Mouse (Mus musculus) forebrain, embryonic 10.5 days (tissue): ENCODE measurements around the gene Dysf. TPM values are rescaled to one million over a fixed set of nuclear protein-coding genes. Genes with fewer than 3 reads are reported as not detected.

ENCODE experiments used
- DNase-seq: peaks from one replicate; pipeline ENCODE4 v3.0.0-alpha.2; 2017; ENCODE audit warnings: low spot score; ENCODE audit errors: extremely low spot score
- H3K27ac ChIP-seq: fragments of 300-500 bp; sonication (generic); 2 replicates; pipeline ENCODE4 v1.5.1; 2016; ENCODE audit warnings: mild to moderate bottlenecking
- H3K27me3 ChIP-seq: fragments of 300-500 bp; sonication (generic); 2 replicates; pipeline ENCODE4 v1.6.1; 2016; ENCODE audit warnings: mild to moderate bottlenecking; ENCODE audit not compliant: poor library complexity, severe bottlenecking
- H3K36me3 ChIP-seq: fragments of 300-500 bp; sonication (generic); replicated peaks from 2 replicates; pipeline ENCODE4 v1.6.1; 2016; ENCODE audit warnings: mild to moderate bottlenecking, moderate library complexity
- H3K4me1 ChIP-seq: fragments of 300-500 bp; sonication (generic); 2 replicates; pipeline ENCODE4 v1.6.1; 2016
- H3K4me3 ChIP-seq: fragments of 300-500 bp; sonication (generic); 2 replicates; pipeline ENCODE4 v1.5.1; 2016; ENCODE audit warnings: mild to moderate bottlenecking, moderate library complexity
- H3K9me3 ChIP-seq: fragments of 300-500 bp; sonication (generic); 2 replicates; pipeline ENCODE4 v1.6.1; 2016; ENCODE audit warnings: mild to moderate bottlenecking, moderate library complexity
- WGBS: fragments of 180-500 bp; shearing (Covaris S2); methylation state at CpG from one replicate; pipeline ENCODE4 v1.1.7; 2016; 5-methylcytosine and 5-hydroxymethylcytosine counted together
- polyA plus RNA-seq: library from polyadenylated mRNA; unstranded; fragments of >200 nt; fragmentation: Nextera tagmentation; extraction: Ambion mirVana; gene quantifications from 2 replicates; pipeline ENCODE4 v1.2.1, GENCODE M21; 2016

Dysf gene
- polyA plus RNA-seq, 1 experiment from 2014 or later: 4.6 TPM

GRCm38 (mm10) chr6:84133053-84133452 is 124.7 kb downstream of the Dysf start:
- no peak overlapping the region; the same call in 1 of the 2 replicates for H3K27ac ChIP-seq
- no peaks in the 10 kb centered on the region for H3K9me3 ChIP-seq
- no peak overlapping the region for H3K4me3 ChIP-seq
- no peak for DNase-seq
- no peaks in the 10 kb centered on the region for H3K27me3 ChIP-seq
- WGBS: 68% methylated on average over 7 of the region's 7 CpGs
- H3K36me3 ChIP-seq: no peaks in the 10 kb centered on the region
- H3K4me1 ChIP-seq: peaks cover 13% of the 10 kb centered on the region

- Histone ChIP-seq H3K27me3 (no peaks in the 10 kb centered on the region), H3K36me3 (no peaks in the 10 kb centered on the region), H3K4me1 (peaks cover 13% of the 10 kb centered on the region), H3K27ac (peak overlapping the region; percentile 79), H3K9me3 (no peaks in the 10 kb centered on the region), H3K4me3 (no peak overlapping the region)
- no peak for DNase-seq
- 81% methylated on average over 6 of the region's 7 CpGs for WGBS
Measured at GRCm38 (mm10) chr6:84133996-84134721, 125.8 kb downstream of the Dysf start.

- H3K4me1 ChIP-seq: peaks cover 13% of the 10 kb centered on the region
- 63% methylated on average over 23 of the region's 23 CpGs for WGBS
- no peaks in the 10 kb centered on the region for H3K27me3 ChIP-seq
- H3K36me3 ChIP-seq: no peaks in the 10 kb centered on the region
- no peak overlapping the region; the same call in 1 of the 2 replicates for H3K4me3 ChIP-seq
- peak; percentile 17 for DNase-seq
- peak overlapping the region; percentile 79 for H3K27ac ChIP-seq
- H3K9me3 ChIP-seq: no peaks in the 10 kb centered on the region
Measured at GRCm38 (mm10) chr6:84134722-84135394, 126.5 kb downstream of the Dysf start.

- WGBS: 92% methylated on average over 9 of the region's 9 CpGs
- H3K4me1 ChIP-seq: peaks cover 13% of the 10 kb centered on the region
- DNase-seq: no peak
- H3K9me3 ChIP-seq: no peaks in the 10 kb centered on the region
- H3K36me3 ChIP-seq: no peaks in the 10 kb centered on the region
- no peak overlapping the region for H3K4me3 ChIP-seq
- H3K27ac ChIP-seq: no peak overlapping the region
- no peaks in the 10 kb centered on the region for H3K27me3 ChIP-seq
Measured at GRCm38 (mm10) chr6:84135709-84136108, 127.3 kb downstream of the Dysf start.

GRCm38 (mm10) chr6:84136345-84136744 is 128.0 kb downstream of the Dysf start:
- Histone ChIP-seq H3K36me3 (no peaks in the 10 kb centered on the region), H3K9me3 (no peaks in the 10 kb centered on the region), H3K27me3 (no peaks in the 10 kb centered on the region), H3K4me1 (peaks cover 13% of the 10 kb centered on the region), H3K27ac (no peak overlapping the region), H3K4me3 (no peak overlapping the region)
- no peak for DNase-seq
- WGBS: 93% methylated on average over 11 of the region's 11 CpGs

- H3K36me3 ChIP-seq: no peaks in the 10 kb centered on the region
- no peaks in the 10 kb centered on the region for H3K9me3 ChIP-seq
- DNase-seq: no peak
- peaks cover 23% of the 10 kb centered on the region for H3K4me1 ChIP-seq
- H3K27ac ChIP-seq: no peak overlapping the region
- 93% methylated on average over 14 of the region's 14 CpGs for WGBS
- H3K4me3 ChIP-seq: no peak overlapping the region
- H3K27me3 ChIP-seq: no peaks in the 10 kb centered on the region
Measured at GRCm38 (mm10) chr6:84139932-84140331, 131.5 kb downstream of the Dysf start.

- H3K4me3 ChIP-seq: no peak overlapping the region
- H3K27me3 ChIP-seq: no peaks in the 10 kb centered on the region
- no peak overlapping the region for H3K27ac ChIP-seq
- H3K9me3 ChIP-seq: no peaks in the 10 kb centered on the region
- WGBS: 88% methylated on average over 9 of the region's 9 CpGs
- H3K36me3 ChIP-seq: no peaks in the 10 kb centered on the region
- no peak for DNase-seq
- H3K4me1 ChIP-seq: peaks cover 19% of the 10 kb centered on the region
Measured at GRCm38 (mm10) chr6:84142481-84142880, 134.1 kb downstream of the Dysf start.

GRCm38 (mm10) chr6:84143328-84143727 is 134.9 kb downstream of the Dysf start:
- no peak for DNase-seq
- WGBS: 77% methylated on average over 1 of the region's 1 CpGs

GRCm38 (mm10) chr6:84144393-84144792 is 136.0 kb downstream of the Dysf start:
- no peak for DNase-seq
- H3K4me1 ChIP-seq: peaks cover 19% of the 10 kb centered on the region
- H3K4me3 ChIP-seq: no peak overlapping the region
- no peaks in the 10 kb centered on the region for H3K27me3 ChIP-seq
- no peaks in the 10 kb centered on the region for H3K9me3 ChIP-seq
- no peaks in the 10 kb centered on the region for H3K36me3 ChIP-seq
- H3K27ac ChIP-seq: no peak overlapping the region
- WGBS: 68% methylated on average over 4 of the region's 4 CpGs

More at GRCm38 (mm10) chr6:84143328-84143727, 134.9 kb downstream of the Dysf start:
- Histone ChIP-seq H3K36me3 (no peaks in the 10 kb centered on the region), H3K27ac (peak overlapping the region; percentile 44; the same call in 1 of the 2 replicates), H3K27me3 (no peaks in the 10 kb centered on the region), H3K9me3 (no peaks in the 10 kb centered on the region), H3K4me3 (no peak overlapping the region), H3K4me1 (peaks cover 19% of the 10 kb centered on the region)

GRCm38 (mm10) chr6:84147206-84148004 is 139.0 kb downstream of the Dysf start:
- H3K9me3 ChIP-seq: no peaks in the 10 kb centered on the region
- H3K36me3 ChIP-seq: no peaks in the 10 kb centered on the region
- no peak for DNase-seq
- H3K4me1 ChIP-seq: peaks cover 24% of the 10 kb centered on the region
- WGBS: 87% methylated on average over 13 of the region's 13 CpGs
- H3K4me3 ChIP-seq: no peak overlapping the region
- no peak overlapping the region for H3K27ac ChIP-seq
- H3K27me3 ChIP-seq: no peaks in the 10 kb centered on the region

GRCm38 (mm10) chr6:84148470-84148869 is 140.1 kb downstream of the Dysf start:
- no peaks in the 10 kb centered on the region for H3K9me3 ChIP-seq
- H3K4me1 ChIP-seq: peaks cover 17% of the 10 kb centered on the region
- no peaks in the 10 kb centered on the region for H3K27me3 ChIP-seq
- no peak overlapping the region for H3K4me3 ChIP-seq
- no peak overlapping the region for H3K27ac ChIP-seq
- H3K36me3 ChIP-seq: no peaks in the 10 kb centered on the region
- WGBS: 79% methylated on average over 6 of the region's 6 CpGs
- no peak for DNase-seq

- WGBS: 96% methylated on average over 2 of the region's 2 CpGs
- peaks cover 5% of the 10 kb centered on the region for H3K4me1 ChIP-seq
- no peak overlapping the region for H3K4me3 ChIP-seq
- H3K36me3 ChIP-seq: no peaks in the 10 kb centered on the region
- no peaks in the 10 kb centered on the region for H3K27me3 ChIP-seq
- H3K9me3 ChIP-seq: no peaks in the 10 kb centered on the region
- DNase-seq: no peak
- H3K27ac ChIP-seq: no peak overlapping the region
Measured at GRCm38 (mm10) chr6:84154508-84154907, 146.1 kb downstream of the Dysf start.
